Mouse (Mus musculus): ENCODE results near the gene Dusp16. TPM values are rescaled to one million over a fixed set of nuclear protein-coding genes. Genes with fewer than 3 reads are reported as not detected.

The Dusp16 gene
- polyA plus RNA-seq, 1 experiment from 2014 or later, result 14.2 TPM

DNA sequence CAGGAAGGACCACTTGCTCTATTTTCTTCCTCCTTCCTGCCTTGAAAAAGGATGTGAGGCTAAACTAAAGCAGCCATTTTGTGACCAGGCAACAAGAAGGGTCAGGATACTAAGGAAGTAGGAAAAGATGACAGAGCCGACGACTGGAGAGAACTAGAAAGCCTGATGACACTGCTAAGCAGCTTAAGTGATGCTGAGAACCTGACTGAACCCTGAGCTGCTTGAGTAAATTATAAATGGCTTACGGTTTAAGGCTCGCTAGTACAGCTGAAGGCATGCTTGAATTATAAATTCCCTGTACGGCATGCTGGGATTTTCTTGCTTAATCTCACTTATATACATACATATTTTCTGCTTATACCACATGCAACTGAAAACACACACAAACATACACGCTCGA lies 9.5 kb downstream of the Dusp16 start:
- DNase-seq (ENCODE audit: low spot score), result no peak
- 88% methylated on average over 7 of the region's 7 CpGs for WGBS
- H3K36me3 ChIP-seq, result peaks cover 6% of the 10 kb centered on the region; the same call in 1 of the 2 replicates

GRCm38 (mm10) chr6:134781494-134781913 lies 10.9 kb downstream of the Dusp16 start:
- DNase-seq (ENCODE audit: low spot score), result no peak
- 90% methylated on average over 7 of the region's 7 CpGs for WGBS
- Histone ChIP-seq H3K27ac (replicated peaks) (no peak overlapping the region), H3K4me3 (no peak overlapping the region), H3K9me3 (replicated peaks) (no peaks in the 10 kb centered on the region), H3K4me1 (no peaks in the 10 kb centered on the region), H3K27me3 (ENCODE audit: low read depth, poor library complexity, severe bottlenecking) (no peaks in the 10 kb centered on the region), H3K36me3 (peaks cover 6% of the 10 kb centered on the region; the same call in 1 of the 2 replicates)

More for the DNA sequence above, 9.5 kb downstream of the Dusp16 start:
- Histone ChIP-seq H3K9me3 (replicated peaks) (no peaks in the 10 kb centered on the region), H3K27me3 (ENCODE audit: low read depth, poor library complexity, severe bottlenecking) (no peaks in the 10 kb centered on the region), H3K4me1 (no peaks in the 10 kb centered on the region), H3K27ac (replicated peaks) (no peak overlapping the region), H3K4me3 (no peak overlapping the region)

GRCm38 (mm10) chr6:134780024-134780423 lies 12.4 kb downstream of the Dusp16 start:
- H3K9me3 ChIP-seq (replicated peaks), result no peaks in the 10 kb centered on the region
- H3K36me3 ChIP-seq, result peaks cover 6% of the 10 kb centered on the region; the same call in 1 of the 2 replicates
- WGBS, result 58% methylated on average over 2 of the region's 2 CpGs
- no peak overlapping the region for H3K27ac ChIP-seq (replicated peaks)
- no peak for DNase-seq (ENCODE audit: low spot score)
- no peaks in the 10 kb centered on the region for H3K4me1 ChIP-seq
- no peak overlapping the region for H3K4me3 ChIP-seq
- H3K27me3 ChIP-seq (ENCODE audit: low read depth, poor library complexity, severe bottlenecking), result no peaks in the 10 kb centered on the region

GRCm38 (mm10) chr6:134773961-134774360 lies 18.5 kb downstream of the Dusp16 start:
- H3K27ac ChIP-seq (replicated peaks), result no peak overlapping the region
- no peaks in the 10 kb centered on the region for H3K36me3 ChIP-seq
- H3K27me3 ChIP-seq (ENCODE audit: low read depth, poor library complexity, severe bottlenecking), result no peaks in the 10 kb centered on the region
- no peak overlapping the region for H3K4me3 ChIP-seq
- no peaks in the 10 kb centered on the region for H3K9me3 ChIP-seq (replicated peaks)
- no peaks in the 10 kb centered on the region for H3K4me1 ChIP-seq
- no peak for DNase-seq (ENCODE audit: low spot score)
- WGBS, result 85% methylated on average over 3 of the region's 3 CpGs

DNA sequence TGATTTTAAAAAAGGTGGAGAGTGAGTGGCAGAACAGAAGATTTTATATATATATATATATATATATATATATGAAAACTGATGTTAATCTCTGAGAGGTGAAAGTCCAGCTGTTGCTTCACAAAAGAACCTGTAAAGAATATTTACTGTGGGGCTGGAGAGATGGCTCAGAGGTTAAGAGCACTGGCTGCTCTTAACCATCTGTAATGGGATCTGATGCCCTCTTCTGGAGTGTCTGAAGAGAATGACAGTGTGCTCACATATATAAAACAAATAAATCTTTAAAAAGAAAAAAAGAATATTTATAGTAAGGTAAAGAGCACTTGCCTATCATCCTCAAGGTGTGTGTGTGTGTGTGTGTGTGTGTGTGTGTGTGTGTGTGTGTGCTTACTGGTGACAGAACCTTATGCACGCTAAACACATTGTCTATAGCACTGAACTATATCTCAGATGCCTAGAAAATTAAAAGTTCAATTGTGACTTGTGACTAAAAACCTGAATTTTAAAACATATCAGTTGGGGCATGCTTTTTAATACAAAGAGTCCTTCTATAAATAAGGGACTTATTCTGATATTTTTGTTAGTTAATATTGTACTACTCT lies 19.0 kb downstream of the Dusp16 start:
- Histone ChIP-seq H3K36me3 (no peaks in the 10 kb centered on the region), H3K27me3 (ENCODE audit: low read depth, poor library complexity, severe bottlenecking) (no peaks in the 10 kb centered on the region), H3K4me1 (no peaks in the 10 kb centered on the region), H3K27ac (replicated peaks) (no peak overlapping the region), H3K4me3 (no peak overlapping the region), H3K9me3 (replicated peaks) (no peaks in the 10 kb centered on the region)
- no peak for DNase-seq (ENCODE audit: low spot score)
- 95% methylated on average over 1 of the region's 1 CpGs for WGBS

- H3K4me3 ChIP-seq, result no peak overlapping the region
- DNase-seq (ENCODE audit: low spot score), result no peak
- H3K27me3 ChIP-seq (ENCODE audit: low read depth, poor library complexity, severe bottlenecking), result no peaks in the 10 kb centered on the region
- no peak overlapping the region for H3K27ac ChIP-seq (replicated peaks)
- H3K9me3 ChIP-seq (replicated peaks), result no peaks in the 10 kb centered on the region
- no peaks in the 10 kb centered on the region for H3K36me3 ChIP-seq
- H3K4me1 ChIP-seq, result peaks cover 5% of the 10 kb centered on the region; the same call in 1 of the 2 replicates
Measured at GRCm38 (mm10) chr6:134770339-134770738, 22.1 kb downstream of the Dusp16 start.

GRCm38 (mm10) chr6:134764441-134765061 lies 27.9 kb downstream of the Dusp16 start:
- Histone ChIP-seq H3K9me3 (replicated peaks) (no peaks in the 10 kb centered on the region), H3K4me1 (peaks cover 19% of the 10 kb centered on the region), H3K4me3 (no peak overlapping the region), H3K36me3 (no peaks in the 10 kb centered on the region), H3K27me3 (ENCODE audit: low read depth, poor library complexity, severe bottlenecking) (no peaks in the 10 kb centered on the region), H3K27ac (replicated peaks) (no peak overlapping the region)
- 90% methylated on average over 5 of the region's 5 CpGs for WGBS
- no peak for DNase-seq (ENCODE audit: low spot score)

GRCm38 (mm10) chr6:134763436-134763835 lies 29.0 kb downstream of the Dusp16 start:
- no peak overlapping the region for H3K27ac ChIP-seq (replicated peaks)
- H3K36me3 ChIP-seq, result peaks cover 3% of the 10 kb centered on the region; the same call in 1 of the 2 replicates
- H3K27me3 ChIP-seq (ENCODE audit: low read depth, poor library complexity, severe bottlenecking), result no peaks in the 10 kb centered on the region
- H3K4me3 ChIP-seq, result no peak overlapping the region
- no peaks in the 10 kb centered on the region for H3K9me3 ChIP-seq (replicated peaks)
- peaks cover 19% of the 10 kb centered on the region for H3K4me1 ChIP-seq
- no peak for DNase-seq (ENCODE audit: low spot score)
- WGBS, result 82% methylated on average over 1 of the region's 1 CpGs

GRCm38 (mm10) chr6:134761808-134762207 lies 30.6 kb downstream of the Dusp16 start:
- Histone ChIP-seq H3K4me3 (no peak overlapping the region), H3K36me3 (peaks cover 16% of the 10 kb centered on the region), H3K4me1 (peaks cover 14% of the 10 kb centered on the region), H3K27me3 (ENCODE audit: low read depth, poor library complexity, severe bottlenecking) (no peaks in the 10 kb centered on the region), H3K27ac (replicated peaks) (no peak overlapping the region), H3K9me3 (replicated peaks) (no peaks in the 10 kb centered on the region)
- WGBS, result 52% methylated on average over 2 of the region's 2 CpGs
- DNase-seq (ENCODE audit: low spot score), result no peak

DNA sequence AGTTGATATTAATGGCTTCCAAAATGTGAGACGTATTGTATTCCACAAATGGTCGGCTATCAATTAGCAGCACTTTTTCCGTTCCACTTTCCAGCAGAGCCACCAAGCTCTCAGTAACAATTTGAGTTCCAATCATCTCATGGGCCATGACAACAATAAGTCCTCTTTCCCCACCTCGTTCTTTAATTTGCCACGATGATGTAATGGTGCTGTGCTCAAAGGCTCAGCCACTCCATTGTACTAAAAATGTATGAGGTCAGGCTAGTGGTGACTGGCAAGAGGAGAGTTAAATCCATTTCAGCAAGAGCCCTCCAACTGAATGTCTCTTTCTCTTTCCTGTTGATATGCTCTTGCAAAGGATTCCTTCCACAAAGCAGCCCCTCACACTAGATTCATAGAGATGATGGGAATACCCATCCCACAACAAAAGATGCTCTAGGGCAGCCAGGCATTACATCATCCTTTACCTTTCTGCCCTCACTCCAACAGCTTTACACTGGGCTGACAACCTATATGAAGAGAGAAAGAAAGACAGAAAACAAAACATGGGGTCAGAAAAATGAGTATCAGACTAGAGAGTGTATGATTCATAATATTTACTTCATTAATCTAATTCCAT lies 31.4 kb downstream of the Dusp16 start:
- Histone ChIP-seq H3K4me1 (peaks cover 14% of the 10 kb centered on the region), H3K27ac (replicated peaks) (no peak overlapping the region), H3K27me3 (ENCODE audit: low read depth, poor library complexity, severe bottlenecking) (no peaks in the 10 kb centered on the region), H3K9me3 (replicated peaks) (no peaks in the 10 kb centered on the region), H3K4me3 (no peak overlapping the region), H3K36me3 (peaks cover 23% of the 10 kb centered on the region)
- DNase-seq (ENCODE audit: low spot score), result no peak
- 82% methylated on average over 5 of the region's 5 CpGs for WGBS

- H3K27me3 ChIP-seq (ENCODE audit: low read depth, poor library complexity, severe bottlenecking), result no peaks in the 10 kb centered on the region
- no peak overlapping the region for H3K4me3 ChIP-seq
- no peaks in the 10 kb centered on the region for H3K9me3 ChIP-seq (replicated peaks)
- WGBS, result 90% methylated on average over 4 of the region's 4 CpGs
- peaks cover 3% of the 10 kb centered on the region; the same call in 1 of the 2 replicates for H3K4me1 ChIP-seq
- H3K36me3 ChIP-seq, result peaks cover 48% of the 10 kb centered on the region
- no peak for DNase-seq (ENCODE audit: low spot score)
- no peak overlapping the region for H3K27ac ChIP-seq (replicated peaks)
Measured at GRCm38 (mm10) chr6:134756058-134756457, 36.4 kb downstream of the Dusp16 start.

GRCm38 (mm10) chr6:134753858-134754257 lies 38.6 kb downstream of the Dusp16 start:
- peaks cover 58% of the 10 kb centered on the region for H3K36me3 ChIP-seq
- DNase-seq (ENCODE audit: low spot score), result no peak
- no peak overlapping the region for H3K27ac ChIP-seq (replicated peaks)
- 96% methylated on average over 11 of the region's 11 CpGs for WGBS
- no peaks in the 10 kb centered on the region for H3K4me1 ChIP-seq
- no peaks in the 10 kb centered on the region for H3K9me3 ChIP-seq (replicated peaks)
- no peak overlapping the region for H3K4me3 ChIP-seq
- H3K27me3 ChIP-seq (ENCODE audit: low read depth, poor library complexity, severe bottlenecking), result no peaks in the 10 kb centered on the region

- DNase-seq (ENCODE audit: low spot score), result no peak
- Histone ChIP-seq H3K4me1 (no peaks in the 10 kb centered on the region), H3K27me3 (ENCODE audit: low read depth, poor library complexity, severe bottlenecking) (no peaks in the 10 kb centered on the region), H3K36me3 (peaks cover 54% of the 10 kb centered on the region), H3K9me3 (replicated peaks) (no peaks in the 10 kb centered on the region), H3K27ac (replicated peaks) (no peak overlapping the region), H3K4me3 (no peak overlapping the region)
- 94% methylated on average over 4 of the region's 4 CpGs for WGBS
Measured at GRCm38 (mm10) chr6:134753412-134753811, 39.0 kb downstream of the Dusp16 start.

Measured in midbrain, embryonic 10.5 days (tissue).